In genomic region chr17:33714779-33715178, GRCm38 (mm10) we compare ENCODE assay signal across 19 mouse cellular contexts. TPM values are rescaled to one million over a fixed set of nuclear protein-coding genes. Genes with fewer than 3 reads are reported as not detected.
DNase-seq lines count a peak whose midpoint lies in the region; ATAC-seq and TF ChIP-seq lines count a peak whose summit lies in the region.
"Had no signal": no experiment of that assay in that cellular context is flagged by ENCODE, and none has a peak within 500 bp of the region (broad histone marks: within the 10 kb centered on the region; RNA-seq: fewer than 3 reads in every experiment).

No protein-coding gene starts in this region.

- H3K9ac ChIP-seq in heart, embryonic 11.5 days (ENCODE audit: low read depth, low read length) = peak overlapping the region; percentile 39; the same call in 1 of the 2 replicates
- H3K9ac ChIP-seq in heart, adult 2 months (ENCODE audit: low read depth, low read length) = no peak overlapping the region
- no peak overlapping the region for H3K9ac ChIP-seq in MEL (ENCODE audit: control insufficient read depth, low read depth, low read length, poor library complexity, severe bottlenecking)
- H3K9ac ChIP-seq in liver, embryonic 14.5 days (replicated peaks) = peak overlapping the region; percentile 91
- no peak overlapping the region for H3K9ac ChIP-seq in hindbrain, embryonic 12.5 days
- H3K9ac ChIP-seq: forebrain, embryonic 15.5 days; hindbrain, embryonic 14.5 days; midbrain, embryonic 12.5 days; neural tube, embryonic 13.5 days had no signal

- peak overlapping the region; percentile 49 for H3K4me2 ChIP-seq in heart, embryonic 11.5 days
- peak overlapping the region; percentile 85 for H3K4me2 ChIP-seq in liver, embryonic 14.5 days (ENCODE audit: low read depth)
- H3K4me2 ChIP-seq in hindbrain, embryonic 12.5 days (replicated peaks) = no peak overlapping the region
- H3K4me2 ChIP-seq: forebrain, embryonic 15.5 days; hindbrain, embryonic 14.5 days; midbrain, embryonic 12.5 days; neural tube, embryonic 13.5 days had no signal

- 0 out of 2 replicates have a peak, but pooled peaks cover 2% of the 10 kb centered on the region for H3K36me3 ChIP-seq in heart, embryonic 11.5 days (ENCODE audit: control insufficient read depth, insufficient read depth, low read length)
- no peaks in the 10 kb centered on the region; the same call in 1 of the 2 replicates for H3K36me3 ChIP-seq in heart, adult 2 months (ENCODE audit: control insufficient read depth, insufficient read depth, low read length)
- H3K36me3 ChIP-seq in MEL (ENCODE audit: control insufficient read depth in 1 of 2, insufficient read depth in 2 of 2, low read length in 2 of 2) = peaks cover 0 to 30% of the 10 kb centered on the region in 2 experiments; a peak in 2 of 4 replicates
- peaks cover 47% of the 10 kb centered on the region for H3K36me3 ChIP-seq in liver, embryonic 14.5 days (replicated peaks; ENCODE audit: control insufficient read depth, insufficient read depth, low read depth)
- peaks cover 10% of the 10 kb centered on the region for H3K36me3 ChIP-seq in hindbrain, embryonic 12.5 days

- no peak for TF ChIP-seq POLR2A in heart, adult 2 months (IDR thresholded peaks at IDR 0.05; ENCODE audit: insufficient read depth, low read depth, low read length)
- TF ChIP-seq POLR2A in MEL (IDR thresholded peaks at IDR 0.05; ENCODE audit: control insufficient read depth in 1 of 2, insufficient read depth in 1 of 2, low read depth in 1 of 2, low read length in 2 of 2, poor library complexity in 1 of 2) = no peak

- H3K4me1 ChIP-seq in heart, embryonic 11.5 days (ENCODE audit: control insufficient read depth, insufficient read depth, low read length) = 0 out of 2 replicates have a peak, but pooled peaks cover 3% of the 10 kb centered on the region
- no peaks in the 10 kb centered on the region; the same call in none of the 2 replicates for H3K4me1 ChIP-seq in heart, adult 2 months (ENCODE audit: control insufficient read depth, insufficient read depth, low read length)
- peaks cover 17 to 38% of the 10 kb centered on the region in 2 experiments for H3K4me1 ChIP-seq in MEL (ENCODE audit: control insufficient read depth in 1 of 2, insufficient read depth in 2 of 2, low read length in 2 of 2)
- peaks cover 64 to 75% of the 10 kb centered on the region in 2 experiments for H3K4me1 ChIP-seq in liver, embryonic 14.5 days (replicated peaks; ENCODE audit: control insufficient read depth in 2 of 2, insufficient read depth in 2 of 2, low read length in 1 of 2)
- H3K4me1 ChIP-seq in hindbrain, embryonic 12.5 days = peaks cover 3% of the 10 kb centered on the region; the same call in 1 of the 2 replicates

- no peaks in the 10 kb centered on the region for H3K27me3 ChIP-seq in heart, embryonic 11.5 days (ENCODE audit: control insufficient read depth, insufficient read depth, low read length)
- no peaks in the 10 kb centered on the region for H3K27me3 ChIP-seq in heart, adult 2 months (ENCODE audit: control insufficient read depth, insufficient read depth, low read length)
- H3K27me3 ChIP-seq in MEL (ENCODE audit: control insufficient read depth in 1 of 2, insufficient read depth in 2 of 2, low read length in 2 of 2) = no peaks in the 10 kb centered on the region
- no peaks in the 10 kb centered on the region for H3K27me3 ChIP-seq in liver, embryonic 14.5 days (ENCODE audit: control insufficient read depth, insufficient read depth, low read length)
- H3K27me3 ChIP-seq in hindbrain, embryonic 12.5 days = no peaks in the 10 kb centered on the region
- H3K27me3 ChIP-seq: forebrain, embryonic 15.5 days; midbrain, embryonic 12.5 days; neural tube, embryonic 13.5 days had no signal

- H3K9me3 ChIP-seq in heart, embryonic 11.5 days (replicated peaks; ENCODE audit: control insufficient read depth, low read length) = peaks cover 4% of the 10 kb centered on the region; the same call in 1 of the 2 replicates
- H3K9me3 ChIP-seq in MEL (replicated peaks; ENCODE audit: insufficient read depth, low read length) = no peaks in the 10 kb centered on the region
- H3K9me3 ChIP-seq in liver, embryonic 14.5 days (ENCODE audit: control insufficient read depth, low read length) = peaks cover 6% of the 10 kb centered on the region
- no peaks in the 10 kb centered on the region for H3K9me3 ChIP-seq in hindbrain, embryonic 12.5 days (replicated peaks)
- H3K9me3 ChIP-seq: forebrain, embryonic 15.5 days; neural tube, embryonic 13.5 days had no signal

- peaks cover 3% of the 10 kb centered on the region for H3K79me2 ChIP-seq in heart, adult 2 months (replicated peaks; ENCODE audit: control insufficient read depth, insufficient read depth, low read length)
- peaks cover 3% of the 10 kb centered on the region; the same call in 1 of the 2 replicates for H3K79me2 ChIP-seq in MEL (ENCODE audit: control insufficient read depth, insufficient read depth, low read length, poor library complexity)

- H3K4me3 ChIP-seq in heart, embryonic 11.5 days (ENCODE audit: low read depth, low read length) = no peak overlapping the region
- H3K4me3 ChIP-seq in heart, adult 2 months = no peak overlapping the region
- no peak overlapping the region for H3K4me3 ChIP-seq in MEL (ENCODE audit: control insufficient read depth in 1 of 2, insufficient read depth in 1 of 2, low read depth in 2 of 2, low read length in 2 of 2)
- H3K4me3 ChIP-seq in liver, embryonic 14.5 days (ENCODE audit: insufficient read depth in 1 of 2, low read depth in 2 of 2, low read length in 2 of 2) = peak overlapping the region; percentile 43 to 74
- H3K4me3 ChIP-seq in hindbrain, embryonic 12.5 days = no peak overlapping the region
- H3K4me3 ChIP-seq: embryonic facial prominence, embryonic 10.5 days; forebrain, embryonic 15.5 days; midbrain, embryonic 12.5 days; neural tube, embryonic 13.5 days had no signal

- intact Hi-C loops in heart, adult 2 months (cut with DNase I) = no loop called here

- no peak for DNase-seq in heart, adult 2 months
- DNase-seq in MEL (ENCODE audit: low read depth, low spot score) = peak; percentile 50
- DNase-seq in liver, embryonic 14.5 days (ENCODE audit: low read depth in 3 of 3, low spot score in 3 of 3) = peak; percentile 68 to 75 (median 72)
- no peak for DNase-seq in thymus, postnatal 36 days
- DNase-seq: adrenal gland, postnatal 25 days; cerebellum, adult 8-10 months; heart, postnatal 14 days; lung, adult 2 months; lung, postnatal 4 days; thymus, adult 18-20 months had no signal

- TF ChIP-seq RAD21 in MEL (IDR thresholded peaks at IDR 0.05; ENCODE audit: low read depth, low read length) = no peak

- 41% methylated on average over 1 of the region's 1 CpGs for WGBS in heart, embryonic 11.5 days (ENCODE audit: insufficient replicate concordance)
- WGBS in heart, adult 2 months = 97% methylated on average over 1 of the region's 1 CpGs
- 4% methylated on average over 1 of the region's 1 CpGs for WGBS in liver, embryonic 14.5 days (ENCODE audit: insufficient replicate concordance)
- WGBS in hindbrain, embryonic 12.5 days = 92% methylated on average over 1 of the region's 1 CpGs

- no peak for TF ChIP-seq EP300 in heart, adult 2 months (IDR thresholded peaks at IDR 0.05; ENCODE audit: insufficient read depth, low read depth, low read length)
- peak; percentile 40 to 45; a peak in 2 of 4 replicates for TF ChIP-seq EP300 in MEL (IDR thresholded peaks at IDR 0.05; ENCODE audit: low read depth in 1 of 2, low read length in 2 of 2)
- peak; percentile 83 for TF ChIP-seq EP300 in liver, embryonic 14.5 days (IDR thresholded peaks at IDR 0.05; ENCODE audit: low read depth)

- ATAC-seq in heart, embryonic 11.5 days (replicated peaks; ENCODE audit: insufficient number of reproducible peaks, low FRiP score, low TSS enrichment) = no peak; the same call in 1 of the 2 replicates
- ATAC-seq in erythroblast, adult 5-6 weeks (replicated peaks; ENCODE audit: low FRiP score, poor library complexity, severe bottlenecking) = peak; percentile 61
- ATAC-seq in liver, embryonic 14.5 days (ENCODE audit: insufficient read depth) = peak; percentile 57
- ATAC-seq in granulocyte monocyte progenitor cell, adult 5-6 weeks (replicated peaks; ENCODE audit: poor library complexity, severe bottlenecking) = no peak
- no peak for ATAC-seq in hindbrain, embryonic 12.5 days (ENCODE audit: low FRiP score)
- ATAC-seq: forebrain, embryonic 15.5 days had no signal

- H3K27ac ChIP-seq in heart, embryonic 11.5 days (ENCODE audit: low read depth, low read length) = peak overlapping the region; percentile 75; the same call in 1 of the 2 replicates
- H3K27ac ChIP-seq in heart, adult 2 months = no peak overlapping the region
- peak overlapping the region; percentile 17; the same call in 1 of the 2 replicates for H3K27ac ChIP-seq in MEL (ENCODE audit: control insufficient read depth, low read depth, low read length)
- peak overlapping the region; percentile 94 for H3K27ac ChIP-seq in liver, embryonic 14.5 days
- no peak overlapping the region for H3K27ac ChIP-seq in hindbrain, embryonic 12.5 days
- H3K27ac ChIP-seq: embryonic facial prominence, embryonic 10.5 days; forebrain, embryonic 15.5 days; hindbrain, embryonic 14.5 days; midbrain, embryonic 12.5 days; neural tube, embryonic 13.5 days had no signal

- no peak for TF ChIP-seq CTCF in heart, adult 2 months (IDR thresholded peaks at IDR 0.05)
- TF ChIP-seq CTCF in MEL (IDR thresholded peaks at IDR 0.05 in 2 of 3, conservative IDR thresholded peaks at IDR 0.05 in 1 of 3; ENCODE audit: control insufficient read depth in 1 of 3, insufficient read depth in 1 of 3, low read depth in 2 of 3, low read length in 3 of 3, poor library complexity in 1 of 3, severe bottlenecking in 1 of 3) = no peak
- TF ChIP-seq CTCF in liver, embryonic 14.5 days (IDR thresholded peaks at IDR 0.05; ENCODE audit: low read depth) = no peak

RNA-seq across cellular contexts. Expression of gene March2, which starts 3.7 kb away (rescaled TPM):
- polyA plus RNA-seq in heart, embryonic 11.5 days (2014; fragmentation: Nextera tagmentation; extraction: Ambion mirVana) = 73.6 and 83.2 TPM in 2 replicates
- total RNA-seq in heart, adult 2 months (2021) = 100 to 1,000 TPM; 136 to 182 TPM
- polyA plus RNA-seq in heart, adult 2 months (2012; rRNA removed) = 146 and 147 TPM in 2 replicates
- total RNA-seq in MEL (2012; rRNA removed) = 7.2 and 10.9 TPM in 2 replicates
- polyA plus RNA-seq in MEL (2012; ENCODE audit: insufficient read depth in 1 of 2, insufficient read length in 2 of 2, low read depth in 1 of 2, low replicate concordance in 2 of 2, missing spikeins in 1 of 2) = 10 to 100 TPM in 1 of 2 experiments, not detected in 1; 18.8 TPM
- 910 and 992 TPM in 2 replicates for total RNA-seq in erythroblast, adult 5-6 weeks (2015; ENCODE audit: low replicate concordance)
- 1,070 and 1,140 TPM in 2 replicates for total RNA-seq in erythroblast, adult 5-6 weeks (2017; ENCODE audit: low replicate concordance)
- polyA plus RNA-seq in liver, embryonic 14.5 days (2012; rRNA removed) = 162 and 167 TPM in 2 replicates
- polyA plus RNA-seq in liver, embryonic 14.5 days (2014; fragmentation: Nextera tagmentation; extraction: Ambion mirVana) = 235 and 236 TPM in 2 replicates
- 29.5 and 41.2 TPM in 2 replicates for total RNA-seq in granulocyte monocyte progenitor cell, adult 5-6 weeks (2014; fragmentation: Nextera tagmentation)
- 20.0 and 22.4 TPM in 2 replicates for total RNA-seq in granulocyte monocyte progenitor cell, adult 5-6 weeks (2017)
- polyA plus RNA-seq in hindbrain, embryonic 12.5 days (2016; fragmentation: Nextera tagmentation; extraction: Ambion mirVana) = 53.4 and 54.6 TPM in 2 replicates

RNA-seq across cellular contexts. Expression of gene Hnrnpm, which starts 28.1 kb away (rescaled TPM):
- polyA plus RNA-seq in heart, embryonic 11.5 days (2014; fragmentation: Nextera tagmentation; extraction: Ambion mirVana) = 278 and 323 TPM in 2 replicates
- 10 to 100 TPM; 87.9 to 89.9 TPM for total RNA-seq in heart, adult 2 months (2021)
- polyA plus RNA-seq in heart, adult 2 months (2012; rRNA removed) = 36.2 and 51.2 TPM in 2 replicates
- total RNA-seq in MEL (2012; rRNA removed) = 203 and 224 TPM in 2 replicates
- 100 to 1,000 TPM; 420 to 473 TPM for polyA plus RNA-seq in MEL (2012; ENCODE audit: insufficient read depth in 1 of 2, insufficient read length in 2 of 2, low read depth in 1 of 2, low replicate concordance in 2 of 2, missing spikeins in 1 of 2)
- total RNA-seq in erythroblast, adult 5-6 weeks (2015; ENCODE audit: low replicate concordance) = 1,242 and 1,297 TPM in 2 replicates
- 1,014 and 1,409 TPM in 2 replicates for total RNA-seq in erythroblast, adult 5-6 weeks (2017; ENCODE audit: low replicate concordance)
- polyA plus RNA-seq in liver, embryonic 14.5 days (2012; rRNA removed) = 101 and 136 TPM in 2 replicates
- polyA plus RNA-seq in liver, embryonic 14.5 days (2014; fragmentation: Nextera tagmentation; extraction: Ambion mirVana) = 143 and 164 TPM in 2 replicates
- 501 and 545 TPM in 2 replicates for total RNA-seq in granulocyte monocyte progenitor cell, adult 5-6 weeks (2014; fragmentation: Nextera tagmentation)
- 269 and 307 TPM in 2 replicates for total RNA-seq in granulocyte monocyte progenitor cell, adult 5-6 weeks (2017)
- 390 and 450 TPM in 2 replicates for polyA plus RNA-seq in hindbrain, embryonic 12.5 days (2016; fragmentation: Nextera tagmentation; extraction: Ambion mirVana)

RNA-seq across cellular contexts. Expression of gene Rab11b, which starts 45.6 kb away (rescaled TPM):
- 254 and 285 TPM in 2 replicates for polyA plus RNA-seq in heart, embryonic 11.5 days (2014; fragmentation: Nextera tagmentation; extraction: Ambion mirVana)
- 100 to 1,000 TPM; 238 to 272 TPM for total RNA-seq in heart, adult 2 months (2021)
- polyA plus RNA-seq in heart, adult 2 months (2012; rRNA removed) = 388 and 477 TPM in 2 replicates
- 24.0 and 26.3 TPM in 2 replicates for total RNA-seq in MEL (2012; rRNA removed)
- 100 to 1,000 TPM in 1 of 2 experiments, not detected in 1; 105 TPM for polyA plus RNA-seq in MEL (2012; ENCODE audit: insufficient read depth in 1 of 2, insufficient read length in 2 of 2, low read depth in 1 of 2, low replicate concordance in 2 of 2, missing spikeins in 1 of 2)
- 43.9 and 50.9 TPM in 2 replicates for total RNA-seq in erythroblast, adult 5-6 weeks (2015; ENCODE audit: low replicate concordance)
- 28.1 and 36.7 TPM in 2 replicates for total RNA-seq in erythroblast, adult 5-6 weeks (2017; ENCODE audit: low replicate concordance)
- polyA plus RNA-seq in liver, embryonic 14.5 days (2012; rRNA removed) = 91.1 and 101 TPM in 2 replicates
- polyA plus RNA-seq in liver, embryonic 14.5 days (2014; fragmentation: Nextera tagmentation; extraction: Ambion mirVana) = 62.6 and 74.3 TPM in 2 replicates
- total RNA-seq in granulocyte monocyte progenitor cell, adult 5-6 weeks (2014; fragmentation: Nextera tagmentation) = 66.7 and 83.4 TPM in 2 replicates
- total RNA-seq in granulocyte monocyte progenitor cell, adult 5-6 weeks (2017) = 37.9 and 46.4 TPM in 2 replicates
- polyA plus RNA-seq in hindbrain, embryonic 12.5 days (2016; fragmentation: Nextera tagmentation; extraction: Ambion mirVana) = 404 and 415 TPM in 2 replicates

Comparison
In these comparisons a context has a peak if more than half of its experiments do, and no peak if none do; other contexts are left out.
1. H3K27ac ChIP-seq: peak in heart, embryonic 11.5 days (single experiment), MEL (single experiment) and liver, embryonic 14.5 days (single experiment); none in heart, adult 2 months (single experiment) and hindbrain, embryonic 12.5 days (single experiment).
2. H3K9ac ChIP-seq: peak in heart, embryonic 11.5 days (single experiment) and liver, embryonic 14.5 days (single experiment); none in heart, adult 2 months (single experiment), MEL (single experiment) and hindbrain, embryonic 12.5 days (single experiment).
3. ATAC-seq: peak in erythroblast, adult 5-6 weeks (single experiment) and liver, embryonic 14.5 days (single experiment); none in heart, embryonic 11.5 days (single experiment), granulocyte monocyte progenitor cell, adult 5-6 weeks (single experiment) and hindbrain, embryonic 12.5 days (single experiment).
4. H3K4me3 ChIP-seq: peak in liver, embryonic 14.5 days (2 of 2); none in heart, embryonic 11.5 days (single experiment), heart, adult 2 months (single experiment), MEL (0 of 2) and hindbrain, embryonic 12.5 days (single experiment).
5. DNase-seq: peak in MEL (single experiment) and liver, embryonic 14.5 days (3 of 3); none in heart, adult 2 months (0 of 2) and thymus, postnatal 36 days (0 of 2).